Mouse (Mus musculus) neural tube, embryonic 13.5 days (tissue): ENCODE data around the gene Ddx60. TPM values are rescaled to one million over a fixed set of nuclear protein-coding genes. Genes with fewer than 3 reads are reported as not detected.
A peak's percentile ranks its signal among the peaks of the same experiment; 100 is the strongest.

ENCODE experiments used
- ATAC-seq: fragments of 200-750 bp; cut with Nextera tagmentation; 2 replicates; pipeline ENCODE4 v1.8.0; 2017; ENCODE audit warnings: low read depth, mild to moderate bottlenecking, moderate TSS enrichment, moderate library complexity
- H3K27ac ChIP-seq: fragments of 300-500 bp; sonication (generic); replicated peaks from 2 replicates; pipeline ENCODE4 v1.5.1; 2015; ENCODE audit warnings: moderate library complexity, mild to moderate bottlenecking, inconsistent platforms
- H3K27me3 ChIP-seq: fragments of 300-500 bp; sonication (generic); 2 replicates; pipeline ENCODE4 v1.6.1; 2015; ENCODE audit warnings: mild to moderate bottlenecking, inconsistent platforms
- H3K36me3 ChIP-seq: fragments of 300-500 bp; sonication (generic); 2 replicates; pipeline ENCODE4 v1.6.1; 2015; ENCODE audit warnings: mild to moderate bottlenecking, inconsistent platforms
- H3K4me1 ChIP-seq: fragments of 300-500 bp; sonication (generic); replicated peaks from 2 replicates; pipeline ENCODE4 v1.6.1; 2015; ENCODE audit warnings: inconsistent platforms
- H3K4me2 ChIP-seq: fragments of 300-500 bp; sonication (generic); 2 replicates; pipeline ENCODE4 v1.6.1; 2015; ENCODE audit warnings: inconsistent platforms, mild to moderate bottlenecking, moderate library complexity
- H3K4me3 ChIP-seq: fragments of 300-500 bp; sonication (generic); 2 replicates; pipeline ENCODE4 v1.5.1; 2015; ENCODE audit warnings: mild to moderate bottlenecking, inconsistent platforms
- H3K9ac ChIP-seq: fragments of 300-500 bp; sonication (generic); 2 replicates; pipeline ENCODE4 v1.6.1; 2015; ENCODE audit warnings: moderate library complexity, mild to moderate bottlenecking, inconsistent platforms
- H3K9me3 ChIP-seq: fragments of 300-500 bp; sonication (generic); 2 replicates; pipeline ENCODE4 v1.6.1; 2016; ENCODE audit warnings: inconsistent platforms
- WGBS: fragments of 180-500 bp; shearing (Covaris S2); methylation state at CpG from one replicate; pipeline ENCODE4 v1.1.7; 2015; 5-methylcytosine and 5-hydroxymethylcytosine counted together
- polyA plus RNA-seq: library from polyadenylated mRNA; unstranded; fragments of >200 nt; fragmentation: Nextera tagmentation; extraction: Ambion mirVana; gene quantifications from 2 replicates; pipeline ENCODE4 v1.2.1, GENCODE M21; 2015

The Ddx60 gene
- 0.39 and 0.55 TPM in 2 replicates for polyA plus RNA-seq

DNA sequence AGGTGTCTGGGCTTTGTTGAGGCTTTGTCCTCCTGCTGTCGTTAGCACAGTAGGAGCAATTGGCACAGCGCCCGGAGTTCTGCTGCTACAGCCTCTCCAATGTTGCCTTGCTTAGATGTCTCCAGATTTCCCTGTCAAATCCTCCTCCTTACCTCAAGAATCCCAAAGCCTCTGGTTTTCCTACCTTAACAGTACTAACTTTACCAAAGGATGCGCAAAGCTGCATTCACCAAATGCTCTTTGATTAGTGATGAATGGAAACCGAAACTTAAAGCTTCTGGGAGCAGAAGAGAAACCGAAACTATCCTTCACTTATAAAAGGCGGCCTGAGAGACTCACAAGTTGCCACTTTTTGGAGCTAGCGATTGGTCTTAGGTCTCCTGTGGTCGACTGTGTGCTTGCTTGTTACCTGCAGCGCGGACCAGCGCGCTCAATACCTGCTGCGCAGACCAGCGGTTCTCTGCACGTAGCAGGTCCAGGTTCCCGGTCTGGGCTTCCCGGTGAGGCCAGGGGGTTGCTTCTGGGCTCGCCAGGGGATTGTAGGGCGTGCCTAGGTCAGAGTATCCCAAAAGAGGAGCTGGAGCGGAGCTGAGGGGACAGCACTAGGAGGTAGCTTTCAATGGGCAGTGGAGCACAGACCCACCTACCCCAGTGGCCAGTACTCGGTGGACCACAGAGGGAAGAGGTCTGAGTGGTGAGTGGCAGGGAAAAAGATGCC lies at the start of gene Ddx60:
Gene Ddx60, plus strand, starts transcription at position 311 of the 718 bp plus-strand sequence.
- peak within 1 kb of the TSS; percentile 66 for H3K9ac ChIP-seq
- WGBS = 12% methylated on average over 22 of the region's 22 CpGs
- peak within 1 kb of the TSS; percentile 42 for H3K4me3 ChIP-seq
- no peak within 1 kb of the TSS for H3K27ac ChIP-seq
- ATAC-seq = peak; percentile 59
- H3K9me3 ChIP-seq = no peaks in the 10 kb centered on the region
- peaks cover 9% of the 10 kb centered on the region for H3K4me1 ChIP-seq
- peak within 1 kb of the TSS; percentile 70 for H3K4me2 ChIP-seq
- no peaks in the 10 kb centered on the region for H3K36me3 ChIP-seq
- H3K27me3 ChIP-seq = no peaks in the 10 kb centered on the region

DNA sequence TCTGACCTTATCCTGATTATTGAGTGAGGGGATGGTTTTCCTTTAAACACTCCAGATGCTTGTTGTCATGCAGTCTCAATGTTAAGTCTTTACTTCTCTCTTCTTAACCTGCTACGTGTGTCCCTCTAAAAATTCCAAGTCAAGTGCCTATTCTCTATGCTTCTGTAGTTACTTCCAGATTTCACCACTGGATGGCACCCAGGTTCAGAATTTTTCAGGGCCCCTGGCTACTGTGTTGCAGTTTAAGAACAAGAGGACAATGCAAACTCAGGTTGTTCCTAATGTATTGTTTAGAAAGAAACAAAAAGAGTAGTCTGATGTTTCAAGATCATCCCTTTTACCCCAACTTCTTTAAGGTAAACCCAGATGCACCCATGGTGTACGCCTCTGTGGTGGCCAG lies 33.8 kb upstream of the Ddx60 start:
- ATAC-seq = no peak

DNA sequence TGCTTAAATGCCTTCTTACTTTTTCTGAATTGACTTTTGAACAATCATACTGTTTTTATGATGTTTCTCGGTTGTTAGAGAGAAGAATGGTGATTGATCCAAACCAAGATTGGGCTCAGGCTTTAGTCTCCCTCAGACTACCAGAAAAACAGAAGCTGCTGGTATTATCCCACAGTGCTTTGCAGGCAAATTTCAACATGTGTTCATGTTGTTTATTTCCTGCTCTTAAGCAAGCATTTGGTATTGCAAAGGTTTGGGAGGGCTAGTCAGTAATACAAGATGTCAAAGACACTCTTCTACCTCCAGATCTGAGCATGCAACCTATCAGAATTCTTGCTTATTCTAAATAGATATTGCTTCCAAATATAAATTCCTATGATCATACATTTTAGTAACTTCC lies 31.1 kb upstream of the Ddx60 start:
- no peak for ATAC-seq
- H3K36me3 ChIP-seq = no peaks in the 10 kb centered on the region
- WGBS = 91% methylated on average over 1 of the region's 1 CpGs

More for the DNA sequence above, 33.8 kb upstream of the Ddx60 start:
- Histone ChIP-seq H3K4me1 (no peaks in the 10 kb centered on the region), H3K36me3 (no peaks in the 10 kb centered on the region), H3K4me3 (no peak overlapping the region), H3K27ac (no peak overlapping the region), H3K9ac (no peak overlapping the region), H3K9me3 (no peaks in the 10 kb centered on the region), H3K27me3 (no peaks in the 10 kb centered on the region), H3K4me2 (no peak overlapping the region)
- 56% methylated on average over 2 of the region's 2 CpGs for WGBS

DNA sequence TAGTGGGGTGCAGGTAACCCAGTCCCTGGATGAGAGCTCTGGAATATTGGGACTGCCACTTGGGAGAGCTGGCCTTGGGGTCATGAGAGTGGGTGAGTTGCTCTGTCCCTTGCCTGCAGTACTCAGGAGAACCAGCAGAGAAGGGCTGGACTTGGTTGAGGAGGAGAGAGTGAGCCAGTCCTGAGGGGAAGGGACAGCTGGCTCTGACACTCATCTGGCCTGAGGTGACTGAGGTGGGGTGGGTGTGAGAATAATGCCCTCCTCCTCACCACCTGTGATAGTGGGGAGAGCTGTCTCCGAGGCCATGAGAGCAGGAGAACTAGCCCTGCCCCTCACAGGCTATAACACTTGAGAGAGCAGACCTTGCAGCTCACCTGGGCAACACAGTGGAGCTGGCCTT lies 30.5 kb upstream of the Ddx60 start:
- Histone ChIP-seq H3K27ac (no peak overlapping the region), H3K4me3 (no peak overlapping the region), H3K4me2 (no peak overlapping the region), H3K27me3 (no peaks in the 10 kb centered on the region), H3K36me3 (no peaks in the 10 kb centered on the region), H3K9me3 (no peaks in the 10 kb centered on the region), H3K9ac (no peak overlapping the region), H3K4me1 (no peaks in the 10 kb centered on the region)
- 69% methylated on average over 1 of the region's 1 CpGs for WGBS
- ATAC-seq = no peak

More for the DNA sequence above, 31.1 kb upstream of the Ddx60 start:
- Histone ChIP-seq H3K27me3 (no peaks in the 10 kb centered on the region), H3K9me3 (no peaks in the 10 kb centered on the region), H3K4me1 (no peaks in the 10 kb centered on the region), H3K4me3 (no peak overlapping the region), H3K9ac (no peak overlapping the region), H3K27ac (no peak overlapping the region), H3K4me2 (no peak overlapping the region)

DNA sequence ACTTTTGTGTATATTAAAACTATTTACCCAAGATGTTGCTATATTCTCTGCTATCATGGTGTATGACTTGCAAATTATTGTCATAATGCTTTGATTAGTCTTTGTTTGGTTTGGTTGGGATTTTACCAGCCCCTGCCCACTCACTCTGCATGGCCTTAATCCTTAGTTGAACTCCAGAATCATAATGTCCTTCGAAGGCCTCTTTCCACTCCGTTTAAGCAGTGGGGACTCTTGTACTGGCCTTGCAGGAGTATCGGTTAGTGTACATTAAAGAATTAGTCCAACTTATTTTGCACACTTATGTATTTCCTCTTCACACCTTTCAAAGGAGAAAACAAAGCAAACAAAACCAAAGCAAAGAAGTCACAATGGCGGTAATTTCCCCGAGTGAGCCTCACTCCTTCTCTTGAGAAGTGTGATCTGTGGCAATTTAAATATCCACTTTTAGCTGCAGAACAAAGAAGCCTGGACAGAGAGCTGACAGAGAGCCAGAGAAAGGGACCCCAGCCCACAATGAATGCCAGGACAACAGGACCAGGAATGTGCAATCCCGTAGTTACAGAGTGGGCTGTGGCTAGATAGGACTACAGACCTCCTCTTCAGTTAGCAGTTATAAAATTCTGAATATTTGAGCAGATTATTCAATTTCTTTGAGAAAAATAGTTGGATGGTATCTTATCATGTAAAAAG lies 26.7 kb upstream of the Ddx60 start:
- no peak overlapping the region for H3K9ac ChIP-seq
- no peaks in the 10 kb centered on the region for H3K27me3 ChIP-seq
- peak; percentile 19; the same call in 1 of the 2 replicates for ATAC-seq
- no peak overlapping the region for H3K4me3 ChIP-seq
- H3K27ac ChIP-seq = no peak overlapping the region
- H3K36me3 ChIP-seq = no peaks in the 10 kb centered on the region
- WGBS = 29% methylated on average over 6 of the region's 6 CpGs
- no peaks in the 10 kb centered on the region for H3K9me3 ChIP-seq
- no peaks in the 10 kb centered on the region for H3K4me1 ChIP-seq
- H3K4me2 ChIP-seq = no peak overlapping the region

DNA sequence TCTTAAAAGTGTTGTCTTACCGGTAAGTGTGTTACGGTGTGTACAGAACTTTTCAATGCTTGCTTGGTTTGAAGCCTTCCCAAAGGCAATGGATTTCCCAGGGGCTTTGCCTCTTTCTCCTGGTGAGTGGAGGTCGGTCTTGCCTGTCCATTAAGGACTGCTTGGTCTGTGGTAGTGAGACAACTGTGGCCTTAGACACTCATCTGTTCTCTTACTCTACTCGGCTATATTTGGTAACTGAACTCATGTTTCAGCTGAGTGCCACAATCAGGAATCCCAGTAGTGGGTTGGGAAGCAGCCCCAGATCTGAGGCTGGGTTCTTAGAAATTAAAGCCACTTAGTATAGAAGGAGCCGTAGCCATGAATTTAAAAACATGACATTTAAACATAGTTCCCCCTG lies 25.4 kb upstream of the Ddx60 start, which contains the start of gene Palld:
Gene Palld, minus strand, starts transcription at position 170 of the 400 bp plus-strand sequence.
- Histone ChIP-seq H3K4me3 (no peak within 1 kb of the TSS), H3K27ac (no peak within 1 kb of the TSS), H3K9ac (no peak within 1 kb of the TSS), H3K27me3 (no peaks in the 10 kb centered on the region), H3K36me3 (no peaks in the 10 kb centered on the region), H3K4me2 (no peak within 1 kb of the TSS), H3K9me3 (no peaks in the 10 kb centered on the region), H3K4me1 (no peaks in the 10 kb centered on the region)
- WGBS = 86% methylated on average over 5 of the region's 5 CpGs
- no peak for ATAC-seq

DNA sequence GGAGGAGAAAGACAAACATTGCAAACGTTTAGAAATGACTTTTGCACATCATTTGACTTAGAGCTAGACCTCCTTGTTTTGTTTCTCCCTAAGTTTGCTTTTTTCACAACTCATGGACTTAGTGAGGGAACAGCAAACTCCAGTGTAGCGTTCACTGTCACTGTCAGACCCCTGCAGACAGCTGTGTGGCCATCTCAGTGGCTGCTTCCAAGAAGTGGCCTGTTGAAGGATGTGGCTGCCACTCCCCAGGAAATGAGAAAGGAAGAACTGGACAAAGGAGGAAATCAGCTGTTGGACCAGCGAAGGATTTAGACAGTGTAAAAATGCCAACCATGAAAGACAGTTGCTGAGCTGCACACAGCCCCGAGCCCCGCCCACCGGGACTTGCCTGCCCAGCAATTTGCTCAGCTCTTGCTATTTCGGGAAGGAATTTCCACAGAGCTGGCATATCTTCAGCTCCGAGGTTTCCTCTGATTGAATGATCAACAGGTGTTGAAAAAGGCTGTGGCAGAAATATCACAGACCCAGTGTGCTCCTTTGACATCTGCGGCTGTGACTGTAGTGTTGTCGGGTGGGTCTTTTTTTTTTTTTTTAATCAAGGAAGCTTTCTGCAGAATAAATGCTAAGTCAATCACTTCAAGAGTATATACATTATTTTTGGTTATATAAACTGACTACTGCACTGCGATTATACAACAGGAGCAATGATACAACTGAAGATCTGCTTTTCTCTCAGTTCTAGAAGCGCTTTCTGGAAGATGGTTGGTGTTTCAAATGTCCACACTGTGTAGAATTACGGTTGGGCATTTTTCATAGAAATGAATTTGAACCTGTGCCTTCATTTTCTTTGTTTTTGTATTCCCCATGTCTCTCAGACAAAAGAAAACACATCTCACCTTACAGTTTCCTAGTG lies 19.3 kb upstream of the Ddx60 start:
- no peak overlapping the region for H3K27ac ChIP-seq
- ATAC-seq = no peak
- no peaks in the 10 kb centered on the region for H3K27me3 ChIP-seq
- H3K36me3 ChIP-seq = no peaks in the 10 kb centered on the region
- no peak overlapping the region for H3K4me2 ChIP-seq
- H3K9me3 ChIP-seq = no peaks in the 10 kb centered on the region
- H3K4me1 ChIP-seq = no peaks in the 10 kb centered on the region
- no peak overlapping the region for H3K4me3 ChIP-seq
- no peak overlapping the region for H3K9ac ChIP-seq
- 76% methylated on average over 13 of the region's 13 CpGs for WGBS

DNA sequence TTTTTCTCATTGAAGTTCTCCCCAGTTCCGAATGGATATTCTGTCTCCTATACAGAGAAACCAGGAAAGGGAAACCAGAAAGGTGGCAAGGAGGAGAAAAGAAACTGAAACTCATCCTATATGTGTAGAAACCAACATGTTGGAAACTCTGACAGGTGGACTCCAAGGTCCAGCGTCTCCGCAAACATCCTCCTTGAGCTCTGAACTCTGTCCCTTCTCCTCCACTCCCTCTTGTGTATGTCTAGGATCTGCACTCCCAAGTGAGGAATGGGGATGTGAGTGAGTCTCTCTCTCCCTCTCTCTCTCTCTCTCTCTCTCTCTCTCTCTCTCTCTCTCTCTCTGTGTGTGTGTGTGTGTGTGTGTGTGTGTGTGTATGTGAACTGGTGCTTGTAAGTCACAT lies 18.6 kb upstream of the Ddx60 start:
- 88% methylated on average over 3 of the region's 3 CpGs for WGBS
- Histone ChIP-seq H3K4me3 (no peak overlapping the region), H3K9me3 (no peaks in the 10 kb centered on the region), H3K4me1 (no peaks in the 10 kb centered on the region), H3K36me3 (no peaks in the 10 kb centered on the region), H3K27me3 (no peaks in the 10 kb centered on the region), H3K9ac (no peak overlapping the region), H3K27ac (no peak overlapping the region), H3K4me2 (no peak overlapping the region)
- no peak for ATAC-seq

DNA sequence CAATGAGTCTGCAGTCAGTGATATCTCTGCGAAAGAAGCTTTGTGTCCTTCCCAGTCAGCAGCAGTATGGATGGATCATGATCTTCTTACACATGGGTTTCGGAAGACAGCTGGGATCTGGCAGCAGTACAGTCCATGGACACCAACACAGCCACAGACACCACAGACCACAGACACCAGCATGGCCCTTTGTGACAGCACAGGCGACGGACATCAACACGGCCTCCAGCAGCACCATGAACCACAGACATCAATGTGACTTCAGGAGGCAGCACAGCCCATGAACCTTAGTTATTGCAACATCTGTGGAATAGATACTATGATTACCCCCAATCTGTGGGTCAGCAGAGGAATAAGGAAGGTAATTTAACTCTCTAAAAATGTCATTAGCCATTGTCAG lies 15.1 kb upstream of the Ddx60 start:
- no peak overlapping the region for H3K4me2 ChIP-seq
- no peak for ATAC-seq
- 93% methylated on average over 5 of the region's 5 CpGs for WGBS

DNA sequence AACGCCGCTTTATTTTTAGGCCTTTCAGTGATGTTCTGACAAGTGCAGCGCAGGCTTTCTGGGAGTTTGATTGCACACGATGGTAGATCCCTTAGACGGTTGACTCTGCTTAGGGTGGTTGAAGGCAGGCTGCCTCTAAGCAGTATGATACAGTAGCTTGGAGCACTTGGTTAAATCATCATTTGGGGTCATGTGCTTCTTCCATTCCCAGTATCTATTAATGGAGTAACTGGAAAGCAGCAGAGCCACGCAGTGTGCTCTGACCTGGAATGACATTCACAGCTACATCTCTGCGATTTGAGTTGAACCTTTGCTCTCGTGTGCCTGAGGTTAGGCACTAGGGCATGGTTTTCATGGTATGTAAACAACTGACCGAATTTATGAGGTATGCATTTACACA lies 13.9 kb upstream of the Ddx60 start:
- Histone ChIP-seq H3K4me1 (no peaks in the 10 kb centered on the region), H3K4me3 (no peak overlapping the region), H3K9ac (no peak overlapping the region), H3K9me3 (no peaks in the 10 kb centered on the region), H3K27ac (no peak overlapping the region), H3K36me3 (no peaks in the 10 kb centered on the region), H3K4me2 (no peak overlapping the region), H3K27me3 (no peaks in the 10 kb centered on the region)
- no peak for ATAC-seq
- 85% methylated on average over 9 of the region's 9 CpGs for WGBS

More for the DNA sequence above, 15.1 kb upstream of the Ddx60 start:
- Histone ChIP-seq H3K27me3 (no peaks in the 10 kb centered on the region), H3K4me1 (no peaks in the 10 kb centered on the region), H3K9ac (no peak overlapping the region), H3K27ac (no peak overlapping the region), H3K9me3 (no peaks in the 10 kb centered on the region), H3K4me3 (no peak overlapping the region), H3K36me3 (no peaks in the 10 kb centered on the region)

DNA sequence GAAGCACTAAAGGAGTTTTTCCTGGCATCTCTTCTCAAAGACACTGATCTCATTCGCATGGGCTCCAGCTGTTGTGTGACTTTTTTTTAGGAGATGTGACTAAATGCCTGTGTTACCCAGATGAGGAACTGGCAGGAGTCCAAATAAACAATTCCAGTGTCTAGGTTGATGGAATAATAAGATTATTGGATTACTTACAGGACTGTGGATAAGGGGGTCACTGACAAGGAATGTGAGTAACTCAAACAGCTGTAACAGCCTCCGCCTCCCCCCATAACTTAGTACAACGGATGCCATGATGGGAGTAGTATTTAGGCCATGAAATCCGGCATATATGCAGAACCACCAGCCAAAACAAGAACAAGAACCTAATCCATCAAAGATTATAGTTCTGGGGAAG lies 10.6 kb upstream of the Ddx60 start:
- ATAC-seq = no peak
- WGBS = 83% methylated on average over 4 of the region's 4 CpGs
- Histone ChIP-seq H3K27ac (no peak overlapping the region), H3K27me3 (no peaks in the 10 kb centered on the region), H3K4me2 (no peak overlapping the region), H3K9me3 (no peaks in the 10 kb centered on the region), H3K36me3 (no peaks in the 10 kb centered on the region), H3K9ac (no peak overlapping the region), H3K4me3 (no peak overlapping the region), H3K4me1 (no peaks in the 10 kb centered on the region)
